Mouse (Mus musculus): ENCODE measurements around the gene Pate2. TPM values are rescaled to one million over a fixed set of nuclear protein-coding genes. Genes with fewer than 3 reads are reported as not detected.

Pate2 gene
- polyA plus RNA-seq, 1 experiment from 2014 or later = 2.1 TPM

DNA sequence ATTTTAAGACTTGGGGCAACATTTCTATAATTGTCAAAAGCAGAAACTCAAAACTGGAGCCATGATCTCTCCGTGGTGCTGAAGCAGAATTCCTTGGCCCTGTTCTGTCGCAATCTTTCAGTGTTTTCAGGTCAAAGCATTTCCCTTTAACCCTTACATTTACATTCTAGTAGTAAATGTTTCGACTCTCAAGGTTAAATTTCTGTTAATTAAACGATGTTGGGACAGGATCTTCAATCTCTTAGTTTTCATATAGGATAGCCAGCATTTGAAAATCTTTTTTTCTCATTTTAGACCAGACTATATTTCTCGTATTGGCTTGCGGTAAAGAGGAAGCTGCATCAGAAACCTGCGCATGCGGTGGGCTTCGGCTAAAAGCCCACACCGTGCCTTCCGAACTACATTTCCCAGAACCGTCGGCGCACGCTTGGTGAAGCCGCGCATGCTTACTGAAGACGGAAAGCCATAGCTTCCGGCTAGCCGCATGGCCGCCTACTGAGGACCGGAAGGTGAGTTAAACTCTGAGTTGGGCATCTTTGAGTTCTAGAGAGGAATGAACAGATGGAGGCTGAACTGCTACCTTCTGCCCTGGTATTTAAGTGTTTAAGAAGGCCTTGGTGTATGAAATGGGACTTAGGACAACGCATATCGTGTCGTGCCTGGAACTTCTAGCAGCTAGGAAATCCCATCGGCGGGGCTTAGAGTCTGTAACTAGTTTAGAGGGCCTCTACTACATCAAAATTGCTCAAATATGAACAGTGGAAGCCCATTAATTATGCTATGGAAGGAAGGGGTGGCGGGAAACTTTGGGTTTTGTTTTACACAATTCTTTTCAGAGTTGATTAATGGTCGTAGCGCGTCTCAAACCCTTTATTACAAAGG, 10.8 kb upstream of the Pate2 start:
- WGBS = 1% methylated on average over 31 of the region's 31 CpGs
- no peaks in the 10 kb centered on the region for H3K9me3 ChIP-seq (replicated peaks)
- peaks cover 17% of the 10 kb centered on the region for H3K36me3 ChIP-seq (ENCODE audit: poor library complexity, severe bottlenecking)
- peak overlapping the region; percentile 60 for H3K9ac ChIP-seq
- H3K4me3 ChIP-seq = peak overlapping the region; percentile 71
- peak; percentile 92 for ATAC-seq
- H3K27ac ChIP-seq = peak overlapping the region; percentile 70
- peaks cover 24% of the 10 kb centered on the region for H3K4me1 ChIP-seq
- peak overlapping the region; percentile 88 for H3K4me2 ChIP-seq
- H3K27me3 ChIP-seq = no peaks in the 10 kb centered on the region; the same call in 1 of the 2 replicates

DNA sequence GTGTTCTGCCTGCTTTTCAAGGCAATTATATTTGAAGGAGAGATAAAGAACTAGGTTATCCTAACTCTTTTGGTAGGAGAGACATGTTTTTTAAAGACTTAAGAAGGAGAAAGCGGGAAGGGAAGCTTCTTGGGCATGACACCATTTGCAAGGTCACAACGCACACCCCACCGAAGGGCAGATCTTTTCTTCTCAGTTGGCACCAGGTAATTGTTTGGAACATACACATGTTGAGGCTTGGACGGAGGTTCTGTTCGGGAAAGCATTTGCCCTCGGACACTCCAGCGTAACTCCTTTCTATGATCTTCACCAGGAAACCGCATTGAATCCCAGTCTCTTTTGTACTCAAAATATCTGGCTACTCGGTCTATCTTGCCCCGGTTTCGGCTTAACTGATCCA, 9.0 kb upstream of the Pate2 start:
- 92% methylated on average over 11 of the region's 11 CpGs for WGBS

DNA sequence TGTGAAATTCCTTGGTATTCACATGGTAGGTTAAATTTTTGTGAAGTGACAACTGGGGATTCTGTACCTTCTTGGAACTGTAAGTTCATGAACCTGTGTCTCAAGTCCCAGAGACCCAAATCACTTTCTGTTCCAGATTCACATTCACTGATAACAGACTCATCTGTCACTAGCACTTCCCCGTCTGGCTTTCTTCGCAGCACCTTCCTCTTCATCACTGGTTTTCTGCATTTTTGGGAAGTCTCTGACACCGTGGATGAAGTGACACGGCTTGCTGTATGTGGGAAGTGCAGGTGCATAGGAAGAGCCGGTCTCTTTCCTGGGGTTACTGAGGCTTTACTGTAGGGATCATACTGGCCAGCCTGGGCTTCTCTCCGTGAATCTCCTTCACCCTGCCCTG, 8.5 kb upstream of the Pate2 start:
- H3K4me3 ChIP-seq = no peak overlapping the region
- H3K4me2 ChIP-seq = no peak overlapping the region
- no peaks in the 10 kb centered on the region for H3K9me3 ChIP-seq (replicated peaks)
- H3K27ac ChIP-seq = no peak overlapping the region
- WGBS = 92% methylated on average over 6 of the region's 6 CpGs
- peaks cover 39% of the 10 kb centered on the region for H3K36me3 ChIP-seq (ENCODE audit: poor library complexity, severe bottlenecking)
- no peaks in the 10 kb centered on the region; the same call in 1 of the 2 replicates for H3K27me3 ChIP-seq
- H3K4me1 ChIP-seq = peaks cover 24% of the 10 kb centered on the region
- no peak for ATAC-seq
- no peak overlapping the region for H3K9ac ChIP-seq

More for the DNA sequence above, 9.0 kb upstream of the Pate2 start:
- no peaks in the 10 kb centered on the region; the same call in 1 of the 2 replicates for H3K27me3 ChIP-seq
- no peaks in the 10 kb centered on the region for H3K9me3 ChIP-seq (replicated peaks)
- no peak overlapping the region for H3K4me2 ChIP-seq
- ATAC-seq = no peak
- no peak overlapping the region for H3K27ac ChIP-seq
- no peak overlapping the region for H3K9ac ChIP-seq
- H3K36me3 ChIP-seq (ENCODE audit: poor library complexity, severe bottlenecking) = peaks cover 34% of the 10 kb centered on the region
- peaks cover 24% of the 10 kb centered on the region for H3K4me1 ChIP-seq
- no peak overlapping the region for H3K4me3 ChIP-seq

DNA sequence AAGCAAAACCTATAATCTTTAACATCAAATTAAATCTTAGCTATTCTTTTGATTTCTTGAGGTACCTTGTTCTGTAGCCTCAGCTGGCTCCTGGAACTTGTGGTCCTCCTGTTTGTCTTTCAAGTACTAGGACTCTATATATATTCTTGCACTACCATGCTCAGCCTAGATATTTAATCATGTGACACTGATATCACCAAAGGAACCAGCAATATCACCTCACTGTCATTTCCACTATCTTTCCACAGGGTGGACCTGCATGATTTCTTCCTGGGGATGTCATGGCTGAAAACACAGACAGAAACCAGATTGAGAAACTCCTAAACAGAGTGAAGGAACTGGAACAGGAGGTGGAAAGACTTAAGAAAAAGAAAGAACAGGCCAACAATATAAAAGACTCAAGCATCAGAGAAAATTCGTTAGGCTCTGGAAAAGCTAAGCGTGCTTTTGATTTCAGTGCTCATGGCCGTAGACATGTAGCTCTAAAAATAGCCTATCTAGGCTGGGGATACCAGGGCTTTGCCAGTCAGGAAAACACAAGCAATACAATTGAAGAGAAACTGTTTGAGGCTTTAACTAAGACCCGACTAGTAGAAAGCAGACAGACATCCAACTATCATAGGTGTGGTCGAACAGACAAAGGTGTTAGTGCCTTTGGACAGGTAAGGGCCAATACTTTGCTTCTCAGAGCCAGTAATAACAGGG, 5.4 kb upstream of the Pate2 start:
- no peaks in the 10 kb centered on the region for H3K27me3 ChIP-seq
- no peak overlapping the region for H3K4me2 ChIP-seq
- H3K4me3 ChIP-seq = no peak overlapping the region
- no peak for ATAC-seq
- peaks cover 55% of the 10 kb centered on the region for H3K36me3 ChIP-seq (ENCODE audit: poor library complexity, severe bottlenecking)
- WGBS = 92% methylated on average over 5 of the region's 5 CpGs
- peaks cover 24% of the 10 kb centered on the region for H3K4me1 ChIP-seq
- no peaks in the 10 kb centered on the region for H3K9me3 ChIP-seq (replicated peaks)
- no peak overlapping the region for H3K27ac ChIP-seq
- H3K9ac ChIP-seq = no peak overlapping the region

- no peaks in the 10 kb centered on the region for H3K9me3 ChIP-seq (replicated peaks)
- 88% methylated on average over 3 of the region's 3 CpGs for WGBS
- no peak for ATAC-seq
- H3K4me1 ChIP-seq = peaks cover 24% of the 10 kb centered on the region
- no peak overlapping the region for H3K9ac ChIP-seq
- peaks cover 42% of the 10 kb centered on the region for H3K36me3 ChIP-seq (ENCODE audit: poor library complexity, severe bottlenecking)
- no peak overlapping the region for H3K27ac ChIP-seq
- H3K4me2 ChIP-seq = peak overlapping the region; percentile 34; the same call in 1 of the 2 replicates
- H3K4me3 ChIP-seq = 0 out of 2 replicates have a peak overlapping the region, but pooled peaks have one; percentile 73
- no peaks in the 10 kb centered on the region for H3K27me3 ChIP-seq
Measured at GRCm38 (mm10) chr9:35567995-35568394, 2.1 kb upstream of the Pate2 start.

DNA sequence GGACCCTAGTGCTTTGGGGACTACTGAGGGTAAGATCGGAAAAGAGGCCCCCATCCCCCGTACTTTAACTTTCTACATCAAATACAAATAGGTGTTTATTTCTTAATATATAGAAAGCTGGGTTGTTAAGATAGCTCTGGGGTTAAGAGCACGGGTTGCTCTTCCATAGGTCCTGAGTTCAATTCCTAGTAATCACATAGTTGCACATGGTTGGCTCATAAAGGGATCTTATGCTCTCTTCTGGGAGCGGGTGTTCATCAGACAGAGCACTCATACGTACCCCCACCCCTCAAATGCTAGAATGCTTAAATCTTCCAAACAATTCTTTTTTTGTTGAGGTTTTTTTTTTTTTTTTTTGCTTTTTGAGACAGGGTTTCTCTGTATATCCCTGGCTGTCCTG, 579 bp downstream of the Pate2 start:
- Histone ChIP-seq H3K27me3 (peaks cover 15% of the 10 kb centered on the region), H3K4me1 (peaks cover 28% of the 10 kb centered on the region), H3K9ac (peak overlapping the region; percentile 73), H3K27ac (0 out of 2 replicates have a peak overlapping the region, but pooled peaks have one; percentile 87), H3K4me2 (peak overlapping the region; percentile 63), H3K9me3 (replicated peaks) (no peaks in the 10 kb centered on the region), H3K4me3 (peak overlapping the region; percentile 73), H3K36me3 (ENCODE audit: poor library complexity, severe bottlenecking) (peaks cover 26% of the 10 kb centered on the region)
- 9% methylated on average over 5 of the region's 5 CpGs for WGBS
- peak; percentile 9 for ATAC-seq

DNA sequence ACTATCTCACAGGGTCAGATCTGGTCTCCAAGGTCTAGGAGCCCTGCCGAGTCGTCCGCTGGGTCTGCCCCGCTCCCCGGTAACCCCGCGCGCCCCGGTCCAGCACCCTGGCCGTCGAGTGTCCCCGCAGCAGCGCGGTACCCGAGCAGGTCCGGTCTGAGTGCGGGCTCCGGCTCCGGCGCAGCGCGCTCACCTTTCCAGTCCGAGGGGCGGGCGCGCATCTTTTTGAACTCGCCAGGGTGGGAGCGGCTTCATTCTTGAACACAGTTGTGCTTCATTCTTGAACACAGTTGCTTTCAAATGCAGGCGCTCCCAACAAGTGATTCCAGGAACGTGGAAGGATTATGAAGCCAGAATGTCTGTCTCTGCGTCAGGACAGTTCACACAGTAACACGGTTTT, 4.3 kb downstream of the Pate2 start:
- no peak overlapping the region for H3K27ac ChIP-seq
- peak overlapping the region; percentile 62 for H3K4me2 ChIP-seq
- H3K9ac ChIP-seq = peak overlapping the region; percentile 56
- no peaks in the 10 kb centered on the region for H3K9me3 ChIP-seq (replicated peaks)
- 2% methylated on average over 32 of the region's 32 CpGs for WGBS
- peaks cover 14% of the 10 kb centered on the region; the same call in 1 of the 2 replicates for H3K4me1 ChIP-seq
- ATAC-seq = no peak
- peaks cover 15% of the 10 kb centered on the region for H3K27me3 ChIP-seq
- H3K36me3 ChIP-seq (ENCODE audit: poor library complexity, severe bottlenecking) = no peaks in the 10 kb centered on the region
- peak overlapping the region; percentile 35 for H3K4me3 ChIP-seq

- H3K9ac ChIP-seq = no peak overlapping the region
- H3K27ac ChIP-seq = no peak overlapping the region
- WGBS = 66% methylated on average over 1 of the region's 1 CpGs
- no peaks in the 10 kb centered on the region for H3K36me3 ChIP-seq (ENCODE audit: poor library complexity, severe bottlenecking)
- H3K27me3 ChIP-seq = no peaks in the 10 kb centered on the region
- H3K4me1 ChIP-seq = no peaks in the 10 kb centered on the region
- no peak for ATAC-seq
- H3K9me3 ChIP-seq (replicated peaks) = no peaks in the 10 kb centered on the region
- no peak overlapping the region for H3K4me3 ChIP-seq
- H3K4me2 ChIP-seq = no peak overlapping the region
Measured at GRCm38 (mm10) chr9:35587674-35588073, 17.6 kb downstream of the Pate2 start.

- Histone ChIP-seq H3K9me3 (replicated peaks) (no peaks in the 10 kb centered on the region), H3K27me3 (no peaks in the 10 kb centered on the region), H3K36me3 (ENCODE audit: poor library complexity, severe bottlenecking) (no peaks in the 10 kb centered on the region), H3K9ac (no peak overlapping the region), H3K27ac (no peak overlapping the region), H3K4me1 (no peaks in the 10 kb centered on the region), H3K4me2 (no peak overlapping the region), H3K4me3 (no peak overlapping the region)
- WGBS = 16% methylated on average over 2 of the region's 2 CpGs
- no peak for ATAC-seq
Measured at GRCm38 (mm10) chr9:35592903-35593302, 22.8 kb downstream of the Pate2 start.

DNA sequence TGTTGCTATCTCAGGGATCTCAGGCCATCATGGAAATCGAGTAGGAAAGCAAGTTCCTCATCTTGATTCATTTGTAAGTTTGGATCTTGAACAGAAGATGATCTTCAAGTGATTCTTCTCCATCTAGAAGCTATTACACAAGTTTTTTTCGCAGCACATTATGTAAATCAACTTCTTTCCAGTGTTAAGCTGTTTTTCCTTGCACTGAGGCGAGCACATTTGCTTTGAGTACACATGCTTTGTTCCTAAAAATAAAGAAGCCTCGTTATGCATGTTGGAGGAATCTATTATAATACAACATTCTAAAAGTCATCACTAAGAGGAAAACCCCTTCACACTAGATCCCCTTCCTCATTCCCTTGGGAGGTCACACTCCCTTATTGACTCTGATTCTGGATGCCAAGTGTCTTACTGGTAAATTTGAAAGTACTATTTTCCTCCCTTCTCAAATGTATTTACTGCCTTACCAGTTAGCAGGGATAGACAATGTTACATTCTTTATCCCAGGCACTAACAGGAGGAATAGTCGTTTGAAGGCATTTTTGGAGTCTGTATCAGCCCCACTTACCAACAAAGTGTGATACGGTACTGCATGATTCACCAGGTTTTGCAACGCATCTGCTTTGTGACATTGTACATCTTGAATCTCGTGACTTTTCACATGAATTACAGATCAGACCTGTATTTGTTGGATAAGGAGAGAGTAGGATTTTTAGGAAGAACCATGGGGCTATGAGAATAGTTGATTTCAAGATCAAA, 37.7 kb downstream of the Pate2 start:
- Histone ChIP-seq H3K9ac (no peak overlapping the region), H3K9me3 (replicated peaks) (no peaks in the 10 kb centered on the region), H3K4me3 (no peak overlapping the region), H3K36me3 (ENCODE audit: poor library complexity, severe bottlenecking) (no peaks in the 10 kb centered on the region), H3K27me3 (no peaks in the 10 kb centered on the region), H3K4me2 (no peak overlapping the region), H3K4me1 (no peaks in the 10 kb centered on the region), H3K27ac (no peak overlapping the region)
- ATAC-seq = no peak
- WGBS = 59% methylated on average over 8 of the region's 8 CpGs

GRCm38 (mm10) chr9:35611841-35612240, 41.8 kb downstream of the Pate2 start, which contains the start of gene Pate4:
Gene Pate4, minus strand, starts transcription at chr9:35611941.
- WGBS = 80% methylated on average over 1 of the region's 1 CpGs
- ATAC-seq = no peak

More at GRCm38 (mm10) chr9:35611841-35612240, 41.8 kb downstream of the Pate2 start, which contains the start of gene Pate4:
- no peaks in the 10 kb centered on the region for H3K36me3 ChIP-seq (ENCODE audit: poor library complexity, severe bottlenecking)
- H3K27ac ChIP-seq = no peak within 1 kb of the TSS
- no peak within 1 kb of the TSS for H3K4me3 ChIP-seq
- no peak within 1 kb of the TSS for H3K9ac ChIP-seq
- no peaks in the 10 kb centered on the region for H3K27me3 ChIP-seq
- no peaks in the 10 kb centered on the region for H3K4me1 ChIP-seq
- no peak within 1 kb of the TSS for H3K4me2 ChIP-seq
- H3K9me3 ChIP-seq (replicated peaks) = no peaks in the 10 kb centered on the region

Measured in forebrain, embryonic 13.5 days (tissue).